Mouse (Mus musculus) neural tube, embryonic 14.5 days (tissue): Measurements from ENCODE around the gene Gm20604. TPM values are rescaled to one million over a fixed set of nuclear protein-coding genes. Genes with fewer than 3 reads are reported as not detected.

Experiments
- ATAC-seq: fragments of 200-750 bp; cut with Nextera tagmentation; 2 replicates; pipeline ENCODE4 v1.8.0; 2017; ENCODE audit warnings: low read depth, mild to moderate bottlenecking, moderate TSS enrichment, moderate library complexity
- H3K27ac ChIP-seq: fragments of 300-500 bp; sonication (generic); 2 replicates; pipeline ENCODE4 v1.5.1; 2014; ENCODE audit warnings: low read depth, mild to moderate bottlenecking, control low read depth, low read length, moderate library complexity, mixed read lengths
- H3K27me3 ChIP-seq: fragments of 300-500 bp; sonication (generic); 2 replicates; pipeline ENCODE4 v1.6.1; 2014; ENCODE audit warnings: low read length; ENCODE audit not compliant: control insufficient read depth, insufficient read depth
- H3K36me3 ChIP-seq: fragments of 300-500 bp; sonication (generic); 2 replicates; pipeline ENCODE4 v1.6.1; 2014; ENCODE audit warnings: low read length, mixed read lengths; ENCODE audit not compliant: control insufficient read depth, insufficient read depth
- H3K4me1 ChIP-seq: fragments of 300-500 bp; sonication (generic); 2 replicates; pipeline ENCODE4 v1.6.1; 2014; ENCODE audit warnings: low read length; ENCODE audit not compliant: control insufficient read depth, insufficient read depth
- H3K4me2 ChIP-seq: fragments of 300-500 bp; sonication (generic); 2 replicates; pipeline ENCODE4 v1.6.1; 2014; ENCODE audit warnings: mild to moderate bottlenecking, low read depth, low read length, control low read depth
- H3K4me3 ChIP-seq: fragments of 300-500 bp; sonication (generic); 2 replicates; pipeline ENCODE4 v1.5.1; 2014; ENCODE audit warnings: low read depth, low read length, control low read depth, mixed read lengths
- H3K9ac ChIP-seq: fragments of 300-500 bp; sonication (generic); replicated peaks from 2 replicates; pipeline ENCODE4 v1.6.1; 2014; ENCODE audit warnings: low read depth, mild to moderate bottlenecking, control low read depth, low read length, mixed read lengths
- H3K9me3 ChIP-seq: fragments of 300-500 bp; sonication (generic); 2 replicates; pipeline ENCODE4 v1.6.1; 2016; ENCODE audit warnings: low read length; ENCODE audit not compliant: control insufficient read depth
- WGBS: fragments of 180-500 bp; shearing (Covaris S2); extraction: QIAGEN DNeasy Blood & Tissue Kit; methylation state at CpG from one replicate; pipeline ENCODE4 v1.1.7; 2014; 5-methylcytosine and 5-hydroxymethylcytosine counted together
- polyA plus RNA-seq: library from polyadenylated mRNA; unstranded; fragments of >200 nt; fragmentation: Nextera tagmentation; extraction: Ambion mirVana; gene quantifications from 2 replicates; pipeline ENCODE4 v1.2.1, GENCODE M21; 2014

Gm20604 gene
- polyA plus RNA-seq, 1 experiment from 2014 or later, result 57.1 TPM

DNA sequence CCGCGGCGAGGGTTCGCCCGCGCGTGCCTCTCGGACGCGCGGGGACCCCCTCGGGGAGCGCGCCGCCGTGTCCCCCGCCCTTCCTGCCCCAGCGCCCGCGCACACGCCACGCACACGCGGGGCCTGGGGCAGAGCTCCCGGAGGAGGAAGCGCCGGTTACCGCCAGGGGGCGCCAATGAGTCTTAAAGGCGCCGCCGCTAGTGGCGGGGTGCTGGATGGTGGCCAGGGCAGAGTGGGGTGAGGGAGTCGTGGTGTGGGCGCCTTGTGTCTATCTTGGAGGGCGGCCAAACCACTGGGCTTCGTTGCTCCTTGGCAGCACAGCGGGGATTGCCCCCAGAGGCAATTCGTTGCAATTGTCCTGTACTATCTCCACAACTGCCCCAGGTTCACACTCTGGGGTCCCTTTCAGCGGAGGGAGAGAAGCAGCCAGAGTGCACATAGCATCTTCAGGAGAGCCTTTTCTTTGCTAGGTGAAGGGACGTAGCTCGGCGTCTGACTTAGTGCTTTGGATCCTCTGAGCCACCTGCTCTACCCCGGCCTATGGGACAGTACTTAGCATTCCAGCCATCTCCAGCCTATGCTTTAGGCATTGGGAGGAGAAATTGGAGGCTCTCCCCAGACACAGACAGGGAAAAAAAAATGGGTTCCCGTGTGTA, 53.1 kb downstream of the Gm20604 start:
- Histone ChIP-seq H3K27me3 (no peaks in the 10 kb centered on the region), H3K27ac (peak overlapping the region; percentile 93), H3K9ac (peak overlapping the region; percentile 78), H3K4me2 (peak overlapping the region; percentile 71), H3K4me3 (peak overlapping the region; percentile 58), H3K9me3 (no peaks in the 10 kb centered on the region), H3K36me3 (no peaks in the 10 kb centered on the region), H3K4me1 (peaks cover 18% of the 10 kb centered on the region)
- WGBS, result 1% methylated on average over 38 of the region's 45 CpGs
- ATAC-seq, result peak; percentile 86

DNA sequence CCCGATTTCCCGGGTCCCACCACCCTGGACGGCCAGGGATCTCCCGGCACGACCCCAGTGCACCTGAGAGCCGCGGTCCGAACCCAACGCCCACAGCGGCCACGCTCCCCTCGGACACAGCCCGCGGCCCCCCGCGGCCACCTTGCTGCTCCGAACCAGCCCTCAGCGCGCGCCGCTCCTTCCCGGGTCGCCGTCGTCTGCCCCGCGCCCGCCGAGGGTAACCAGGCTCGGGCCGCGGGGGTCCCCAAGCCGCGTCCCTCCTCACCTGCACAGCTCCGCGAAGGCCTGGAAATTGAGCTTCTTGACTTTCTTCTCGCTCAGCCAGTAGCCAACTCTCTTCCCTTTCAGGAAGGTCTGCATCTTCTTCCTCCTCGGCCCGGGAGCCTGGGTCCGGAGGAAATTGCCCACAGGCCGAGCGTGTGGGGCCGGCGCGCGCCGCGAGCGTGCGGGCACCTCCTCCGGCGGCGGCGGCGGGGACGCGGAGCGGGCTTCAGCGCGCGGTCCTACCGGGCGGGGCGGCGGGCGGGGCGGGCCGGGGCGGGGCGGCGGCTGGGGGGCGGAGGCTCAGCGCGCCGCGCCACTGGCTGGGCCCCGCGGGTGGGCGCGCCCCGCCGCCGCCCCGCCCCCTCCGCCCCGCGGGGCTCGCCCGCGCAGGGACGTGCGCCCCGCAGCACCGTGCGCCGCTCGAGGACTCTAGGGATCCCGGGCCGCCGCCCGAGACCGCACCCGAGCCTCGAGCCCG, 53.8 kb downstream of the Gm20604 start, which contains the start of gene Itpk1:
Gene Itpk1 (minus strand): TSS at position 474 of the 742 bp plus-strand sequence.
- Histone ChIP-seq H3K27ac (peak within 1 kb of the TSS; percentile 93), H3K9ac (peak within 1 kb of the TSS; percentile 78), H3K9me3 (no peaks in the 10 kb centered on the region), H3K4me1 (peaks cover 19% of the 10 kb centered on the region), H3K4me3 (peak within 1 kb of the TSS; percentile 58), H3K27me3 (no peaks in the 10 kb centered on the region), H3K4me2 (peak within 1 kb of the TSS; percentile 71), H3K36me3 (no peaks in the 10 kb centered on the region)
- WGBS, result under 1% methylated on average over 80 of the region's 105 CpGs
- ATAC-seq, result peak; percentile 87

DNA sequence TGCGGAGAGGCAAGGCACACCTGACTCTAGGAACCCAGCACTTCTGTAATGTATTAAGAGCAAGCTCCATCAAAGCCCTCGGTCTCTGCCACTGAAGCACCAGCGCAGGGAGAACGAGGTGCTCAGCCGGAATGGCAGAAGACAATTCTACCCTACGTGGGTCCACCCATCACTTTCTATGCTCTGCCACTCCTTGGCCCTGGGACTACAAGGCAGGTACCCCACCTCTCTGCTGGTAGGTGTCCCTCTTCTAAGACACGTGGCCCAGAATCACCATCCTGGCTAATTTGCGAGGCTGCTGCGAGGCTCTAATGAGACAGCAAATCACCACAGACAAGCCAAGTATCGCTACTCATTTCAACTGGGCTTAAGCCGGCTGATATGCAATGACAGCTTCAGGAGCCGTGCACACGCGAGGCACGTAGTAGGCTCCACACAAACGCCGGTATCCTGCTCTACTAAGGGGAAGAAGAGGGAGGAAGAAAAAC, 54.5 kb downstream of the Gm20604 start:
- WGBS, result 5% methylated on average over 17 of the region's 17 CpGs
- peak; percentile 15; the same call in 1 of the 2 replicates for ATAC-seq
- Histone ChIP-seq H3K4me3 (peak overlapping the region; percentile 58), H3K9me3 (no peaks in the 10 kb centered on the region), H3K27me3 (no peaks in the 10 kb centered on the region), H3K27ac (peak overlapping the region; percentile 52), H3K36me3 (no peaks in the 10 kb centered on the region), H3K4me2 (peak overlapping the region; percentile 71), H3K4me1 (peaks cover 25% of the 10 kb centered on the region), H3K9ac (peak overlapping the region; percentile 78)

DNA sequence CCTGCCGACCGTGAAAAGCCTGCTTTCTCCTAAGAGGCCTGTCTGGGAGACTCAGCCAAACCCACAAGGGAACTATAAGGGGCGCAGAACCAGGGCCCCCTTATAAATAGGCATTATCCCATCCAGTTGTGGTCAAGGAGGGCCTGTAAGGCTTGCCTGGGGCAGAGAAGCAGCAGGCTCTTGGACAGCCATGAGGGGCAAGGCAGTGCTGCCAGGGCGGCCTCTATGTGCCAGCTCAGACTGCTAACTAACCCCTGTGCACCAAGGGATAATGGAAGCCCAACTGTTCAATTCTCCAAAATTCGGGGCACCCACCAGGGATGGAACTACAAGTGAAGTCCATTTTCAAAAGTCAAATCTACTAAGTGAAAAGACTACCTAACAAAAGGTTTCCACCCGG, 55.0 kb downstream of the Gm20604 start:
- 30% methylated on average over 6 of the region's 6 CpGs for WGBS
- peaks cover 28% of the 10 kb centered on the region for H3K4me1 ChIP-seq
- peak overlapping the region; percentile 30; the same call in 1 of the 2 replicates for H3K9ac ChIP-seq
- H3K27me3 ChIP-seq, result no peaks in the 10 kb centered on the region
- H3K36me3 ChIP-seq, result no peaks in the 10 kb centered on the region
- H3K27ac ChIP-seq, result peak overlapping the region; percentile 12; the same call in 1 of the 2 replicates
- peak overlapping the region; percentile 71 for H3K4me2 ChIP-seq
- H3K9me3 ChIP-seq, result no peaks in the 10 kb centered on the region
- H3K4me3 ChIP-seq, result peak overlapping the region; percentile 58
- ATAC-seq, result no peak

DNA sequence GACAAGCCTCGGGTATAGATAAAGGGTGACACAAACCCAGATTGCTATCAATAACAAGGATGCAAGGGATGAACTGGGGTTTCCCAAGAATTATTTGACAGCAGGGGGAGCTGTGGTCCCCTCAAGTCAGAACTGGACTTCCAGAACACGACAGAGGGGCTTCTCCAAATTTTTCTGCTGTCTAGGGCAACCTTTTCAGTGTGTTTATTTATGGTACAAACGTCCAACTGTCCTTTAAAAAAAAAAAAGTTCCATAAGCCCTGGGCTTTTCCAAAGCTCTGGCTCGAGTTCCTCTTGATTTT, 55.4 kb downstream of the Gm20604 start:
- H3K9ac ChIP-seq, result peak overlapping the region; percentile 30; the same call in 1 of the 2 replicates
- WGBS, result 4% methylated on average over 4 of the region's 4 CpGs

DNA sequence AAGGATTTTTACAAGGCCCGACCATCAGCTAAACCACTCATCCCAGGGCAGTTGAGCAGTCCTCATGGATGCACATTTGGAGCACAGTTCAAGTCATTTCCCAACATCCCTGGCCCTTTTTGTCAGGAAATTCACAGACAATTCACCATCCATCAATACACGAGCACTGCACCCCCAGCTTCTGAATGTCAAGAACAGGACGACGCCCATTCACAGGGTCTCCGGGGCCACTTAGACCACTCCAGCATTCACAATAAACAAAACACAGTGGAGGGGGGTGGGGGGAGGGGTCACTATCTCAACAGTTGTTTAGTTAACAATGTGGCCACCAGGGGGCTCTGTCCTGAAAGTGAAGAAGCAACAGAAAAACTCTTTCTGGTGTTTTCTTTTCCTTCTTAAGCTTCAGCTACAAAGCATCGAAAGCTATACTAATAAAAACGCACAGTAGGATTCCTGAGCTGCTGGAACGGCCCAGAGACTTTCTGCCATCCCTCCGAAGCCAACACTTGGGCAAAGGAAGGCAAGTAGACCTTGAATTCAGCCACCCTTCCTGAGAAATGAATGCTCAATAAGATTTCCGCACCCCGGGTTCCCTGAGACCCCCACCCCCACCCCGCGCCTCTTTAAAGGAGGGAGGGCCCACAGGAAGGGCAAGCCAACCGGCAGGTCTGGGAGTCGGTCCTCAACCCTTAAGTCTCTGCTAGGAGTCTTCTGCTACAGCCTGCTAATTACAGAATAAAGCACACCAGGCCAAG, 55.9 kb downstream of the Gm20604 start:
- Histone ChIP-seq H3K4me1 (peaks cover 37% of the 10 kb centered on the region), H3K4me3 (peak overlapping the region; percentile 58), H3K27me3 (no peaks in the 10 kb centered on the region), H3K9ac (0 out of 2 replicates have a peak overlapping the region, but pooled peaks have one; percentile 1), H3K4me2 (peak overlapping the region; percentile 71), H3K36me3 (no peaks in the 10 kb centered on the region), H3K9me3 (no peaks in the 10 kb centered on the region), H3K27ac (no peak overlapping the region; the same call in 1 of the 2 replicates)
- WGBS, result 6% methylated on average over 15 of the region's 15 CpGs
- ATAC-seq, result no peak

More for the DNA sequence above, 55.4 kb downstream of the Gm20604 start:
- Histone ChIP-seq H3K4me3 (peak overlapping the region; percentile 58), H3K36me3 (no peaks in the 10 kb centered on the region), H3K27ac (no peak overlapping the region; the same call in 1 of the 2 replicates), H3K4me1 (peaks cover 31% of the 10 kb centered on the region), H3K4me2 (peak overlapping the region; percentile 71), H3K9me3 (no peaks in the 10 kb centered on the region), H3K27me3 (no peaks in the 10 kb centered on the region)
- ATAC-seq, result no peak

DNA sequence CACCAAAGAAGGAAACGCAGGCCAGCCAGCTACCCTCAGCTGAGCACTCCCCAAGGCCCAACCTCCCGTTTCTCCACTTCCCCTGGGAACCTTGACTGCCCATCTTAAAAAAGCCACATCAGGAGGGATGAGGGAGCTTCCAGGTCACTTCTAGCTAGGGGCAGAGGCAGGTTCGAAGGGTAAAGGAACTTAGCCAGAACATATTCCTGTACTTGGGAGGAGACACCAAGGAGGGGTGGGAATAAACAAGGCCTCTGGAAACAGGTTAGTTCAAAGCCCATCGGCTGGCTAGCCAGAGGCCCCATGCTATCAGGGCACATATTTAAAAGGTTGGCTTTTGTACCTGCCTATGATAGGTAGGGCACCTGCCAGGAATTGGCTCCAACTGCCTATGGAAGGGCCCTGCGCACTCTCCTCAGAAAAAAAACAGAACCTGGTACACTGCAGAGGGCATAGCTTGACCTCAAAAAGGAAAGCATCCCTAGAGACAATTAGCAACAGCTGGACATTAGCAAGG, 56.7 kb downstream of the Gm20604 start:
- Histone ChIP-seq H3K27ac (no peak overlapping the region), H3K4me2 (peak overlapping the region; percentile 71), H3K4me1 (peaks cover 43% of the 10 kb centered on the region), H3K4me3 (no peak overlapping the region), H3K36me3 (no peaks in the 10 kb centered on the region), H3K9me3 (no peaks in the 10 kb centered on the region), H3K27me3 (no peaks in the 10 kb centered on the region), H3K9ac (no peak overlapping the region)
- ATAC-seq, result no peak
- WGBS, result 86% methylated on average over 5 of the region's 5 CpGs

DNA sequence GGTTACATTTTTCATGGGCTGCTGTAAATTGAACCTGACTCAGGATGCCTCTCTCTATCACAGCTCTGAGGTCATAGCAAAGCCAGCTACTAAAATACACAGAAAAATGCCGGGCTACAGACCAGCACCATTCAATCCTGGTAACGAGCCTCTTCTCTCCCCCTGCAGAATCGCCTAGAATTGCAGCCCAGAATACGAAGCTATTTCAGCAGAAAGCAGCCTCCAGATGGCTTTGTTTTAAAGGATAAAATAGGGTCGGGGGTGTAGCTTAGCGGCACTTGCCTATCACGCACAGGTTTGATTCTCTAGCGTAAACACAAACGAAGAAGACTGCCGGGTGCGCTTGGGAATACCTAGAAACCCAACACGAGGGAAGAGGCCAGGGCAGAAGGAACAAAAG, 58.0 kb downstream of the Gm20604 start:
- Histone ChIP-seq H3K9ac (no peak overlapping the region), H3K36me3 (no peaks in the 10 kb centered on the region), H3K27ac (peak overlapping the region; percentile 29; the same call in 1 of the 2 replicates), H3K4me3 (no peak overlapping the region), H3K27me3 (no peaks in the 10 kb centered on the region), H3K9me3 (no peaks in the 10 kb centered on the region), H3K4me1 (peaks cover 43% of the 10 kb centered on the region), H3K4me2 (no peak overlapping the region)
- WGBS, result 56% methylated on average over 12 of the region's 12 CpGs
- ATAC-seq, result no peak
